Mouse (Mus musculus) ovary, postnatal 36 days (tissue): ENCODE data around the gene Zswim8.
"Not testable (repeated sequence)": the region's sequence is repeated elsewhere in the genome, so short reads cannot be mapped to it uniquely, and the experiment has no call there.

ENCODE experiments used
- DNase-seq: peaks from one replicate; pipeline ENCODE4 v3.0.0; 2022; ENCODE audit warnings: low spot score, mixed read lengths

Gene Zswim8

GRCm38 (mm10) chr14:20694185-20694883 lies 13.0 kb upstream of the Zswim8 start:
- no peak for DNase-seq

GRCm38 (mm10) chr14:20694884-20695760 lies 12.2 kb upstream of the Zswim8 start, which contains the start of gene Fut11:
TSS of gene Fut11 (plus strand) at chr14:20694968.
- DNase-seq = peak; percentile 89

- DNase-seq = no peak
Measured at GRCm38 (mm10) chr14:20695761-20696520, 11.4 kb upstream of the Zswim8 start.

- peak; percentile 40 for DNase-seq
Measured at GRCm38 (mm10) chr14:20696986-20697385, 10.4 kb upstream of the Zswim8 start.

- DNase-seq = no peak
Measured at GRCm38 (mm10) chr14:20698515-20698914, 8.8 kb upstream of the Zswim8 start.

GRCm38 (mm10) chr14:20700362-20700761 lies 7.0 kb upstream of the Zswim8 start:
- no peak for DNase-seq

GRCm38 (mm10) chr14:20701554-20701953 lies 5.8 kb upstream of the Zswim8 start:
- no peak for DNase-seq

GRCm38 (mm10) chr14:20702096-20702740 lies 5.1 kb upstream of the Zswim8 start:
- no peak for DNase-seq

- peak; percentile 89 for DNase-seq
Measured at GRCm38 (mm10) chr14:20702741-20703381, 4.5 kb upstream of the Zswim8 start, which contains the start of gene Chchd1. TSS of gene Chchd1 (plus strand) at chr14:20703006.

- not testable (repeated sequence) for DNase-seq
Measured at GRCm38 (mm10) chr14:20703461-20703860, 3.9 kb upstream of the Zswim8 start.

GRCm38 (mm10) chr14:20708239-20708638 lies 887 bp downstream of the Zswim8 start:
- no peak for DNase-seq

GRCm38 (mm10) chr14:20713832-20714231 lies 6.5 kb downstream of the Zswim8 start:
- no peak for DNase-seq

GRCm38 (mm10) chr14:20718443-20718842 lies 11.1 kb downstream of the Zswim8 start:
- DNase-seq = no peak

- no peak for DNase-seq
Measured at GRCm38 (mm10) chr14:20719767-20720166, 12.4 kb downstream of the Zswim8 start.

- DNase-seq = no peak
Measured at GRCm38 (mm10) chr14:20721371-20721770, 14.0 kb downstream of the Zswim8 start.

GRCm38 (mm10) chr14:20723006-20723405 lies 15.7 kb downstream of the Zswim8 start:
- no peak for DNase-seq

GRCm38 (mm10) chr14:20724043-20724442 lies 16.7 kb downstream of the Zswim8 start:
- peak; percentile 68 for DNase-seq

- no peak for DNase-seq
Measured at GRCm38 (mm10) chr14:20725660-20726339, 18.4 kb downstream of the Zswim8 start.

GRCm38 (mm10) chr14:20729871-20730270 lies 22.5 kb downstream of the Zswim8 start:
- DNase-seq = no peak

- DNase-seq = no peak
Measured at GRCm38 (mm10) chr14:20730853-20731602, 23.7 kb downstream of the Zswim8 start.
